Mouse (Mus musculus) kidney, embryonic 15.5 days (tissue): Measurements from ENCODE around the gene Gckr. TPM values are rescaled to one million over a fixed set of nuclear protein-coding genes. Genes with fewer than 3 reads are reported as not detected.
"Not testable (repeated sequence)": the region's sequence is repeated elsewhere in the genome, so short reads cannot be mapped to it uniquely, and the experiment has no call there.

Experiments
- ATAC-seq: fragments of 200-750 bp; cut with Nextera tagmentation; replicated peaks from 2 replicates; pipeline ENCODE4 v1.8.0; 2017; ENCODE audit warnings: moderate TSS enrichment; ENCODE audit not compliant: low FRiP score
- H3K27ac ChIP-seq: fragments of 300-500 bp; sonication (generic); 2 replicates; pipeline ENCODE4 v1.5.1; 2015; ENCODE audit warnings: mild to moderate bottlenecking, inconsistent platforms
- H3K27me3 ChIP-seq: fragments of 300-500 bp; sonication (generic); 2 replicates; pipeline ENCODE4 v1.6.1; 2015; ENCODE audit warnings: inconsistent platforms
- H3K36me3 ChIP-seq: fragments of 300-500 bp; sonication (generic); 2 replicates; pipeline ENCODE4 v1.6.1; 2015; ENCODE audit warnings: inconsistent platforms
- H3K4me1 ChIP-seq: fragments of 300-500 bp; sonication (generic); 2 replicates; pipeline ENCODE4 v1.6.1; 2015; ENCODE audit warnings: inconsistent platforms
- H3K4me2 ChIP-seq: fragments of 300-500 bp; sonication (generic); 2 replicates; pipeline ENCODE4 v1.6.1; 2015; ENCODE audit warnings: moderate library complexity, mild to moderate bottlenecking, inconsistent platforms
- H3K4me3 ChIP-seq: fragments of 300-500 bp; sonication (generic); replicated peaks from 2 replicates; pipeline ENCODE4 v1.5.1; 2015; ENCODE audit warnings: mild to moderate bottlenecking, inconsistent platforms
- H3K9ac ChIP-seq: fragments of 300-500 bp; sonication (generic); 2 replicates; pipeline ENCODE4 v1.6.1; 2015; ENCODE audit warnings: mild to moderate bottlenecking, inconsistent platforms
- H3K9me3 ChIP-seq: fragments of 300-500 bp; sonication (generic); replicated peaks from 2 replicates; pipeline ENCODE4 v1.6.1; 2016; ENCODE audit warnings: inconsistent platforms
- WGBS: fragments of 180-500 bp; shearing (Covaris S2); methylation state at CpG from one replicate; pipeline ENCODE4 v1.1.7; 2015; ENCODE audit warnings: mixed read lengths; 5-methylcytosine and 5-hydroxymethylcytosine counted together
- polyA plus RNA-seq: library from polyadenylated mRNA; unstranded; fragments of >200 nt; fragmentation: Nextera tagmentation; extraction: Ambion mirVana; gene quantifications from 2 replicates; pipeline ENCODE4 v1.2.1, GENCODE M21; 2015

Gene Gckr
- polyA plus RNA-seq, 1 experiment from 2014 or later: 0.70 TPM

DNA sequence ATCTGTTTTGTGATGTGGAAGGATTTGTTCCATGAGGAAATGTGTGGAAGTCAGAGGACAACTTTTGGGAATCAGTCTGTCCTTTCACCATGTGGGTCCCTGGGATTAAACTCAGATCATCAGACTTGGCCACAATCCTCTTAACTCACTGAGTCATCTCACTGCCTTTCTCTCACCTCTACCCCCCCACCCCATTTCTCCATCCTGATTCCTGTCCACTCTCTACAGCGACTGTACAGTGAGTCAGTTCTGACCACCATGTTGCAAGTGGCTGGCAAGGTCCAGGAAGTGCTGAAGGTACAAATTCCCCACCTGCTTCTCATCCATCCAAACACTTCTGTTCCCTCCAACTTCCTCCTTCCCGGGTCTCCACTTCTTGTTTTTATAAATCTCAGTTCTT lies 1.2 kb downstream of the Gckr start:
- no peak overlapping the region for H3K27ac ChIP-seq
- 68% methylated on average over 2 of the region's 2 CpGs for WGBS

GRCm38 (mm10) chr5:31301866-31302265 lies 4.6 kb downstream of the Gckr start:
- Histone ChIP-seq H3K27me3 (peaks cover 12% of the 10 kb centered on the region), H3K4me1 (no peaks in the 10 kb centered on the region), H3K9me3 (no peaks in the 10 kb centered on the region), H3K9ac (no peak overlapping the region), H3K4me3 (no peak overlapping the region), H3K27ac (no peak overlapping the region), H3K4me2 (no peak overlapping the region), H3K36me3 (no peaks in the 10 kb centered on the region)
- 78% methylated on average over 8 of the region's 8 CpGs for WGBS
- ATAC-seq: no peak

More for the DNA sequence above, 1.2 kb downstream of the Gckr start:
- H3K4me1 ChIP-seq: peaks cover 18% of the 10 kb centered on the region
- H3K4me2 ChIP-seq: no peak overlapping the region
- peaks cover 8% of the 10 kb centered on the region for H3K36me3 ChIP-seq
- peaks cover 13% of the 10 kb centered on the region for H3K27me3 ChIP-seq
- no peak overlapping the region for H3K4me3 ChIP-seq
- H3K9me3 ChIP-seq: no peaks in the 10 kb centered on the region
- no peak overlapping the region for H3K9ac ChIP-seq
- no peak for ATAC-seq

- H3K36me3 ChIP-seq: no peaks in the 10 kb centered on the region
- H3K9me3 ChIP-seq: no peaks in the 10 kb centered on the region
- 0 out of 2 replicates have a peak, but pooled peaks cover under 1% of the 10 kb centered on the region for H3K27me3 ChIP-seq
- no peak for ATAC-seq
- H3K27ac ChIP-seq: no peak overlapping the region
- no peaks in the 10 kb centered on the region for H3K4me1 ChIP-seq
- 86% methylated on average over 6 of the region's 6 CpGs for WGBS
- no peak overlapping the region for H3K9ac ChIP-seq
- H3K4me3 ChIP-seq: no peak overlapping the region
- H3K4me2 ChIP-seq: no peak overlapping the region
Observed at GRCm38 (mm10) chr5:31303093-31303492, 5.8 kb downstream of the Gckr start.

DNA sequence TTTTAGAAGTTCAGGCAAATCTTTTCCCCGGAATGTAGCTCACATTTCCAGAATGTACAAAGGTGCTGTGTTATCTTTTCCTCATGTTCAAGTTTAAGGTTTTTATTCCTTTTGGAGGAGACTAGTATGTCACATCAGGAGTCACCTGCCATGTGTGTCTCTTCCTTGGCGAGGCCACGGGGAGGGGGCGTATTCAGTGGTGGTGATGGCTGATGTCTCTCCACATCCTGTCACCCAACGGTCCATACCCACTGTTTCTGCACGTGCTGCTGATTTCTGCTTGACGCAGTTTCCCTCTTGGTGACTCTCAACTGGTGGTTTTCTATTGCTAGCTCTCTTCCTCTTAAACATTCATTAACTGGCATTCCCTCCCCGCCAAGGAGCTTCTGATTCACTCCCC lies 15.6 kb downstream of the Gckr start:
- ATAC-seq: no peak
- Histone ChIP-seq H3K4me1 (no peaks in the 10 kb centered on the region), H3K27me3 (peaks cover 4% of the 10 kb centered on the region; the same call in 1 of the 2 replicates), H3K4me2 (no peak overlapping the region), H3K9ac (no peak overlapping the region), H3K27ac (no peak overlapping the region), H3K4me3 (no peak overlapping the region), H3K9me3 (no peaks in the 10 kb centered on the region), H3K36me3 (no peaks in the 10 kb centered on the region)
- WGBS: 86% methylated on average over 8 of the region's 8 CpGs

GRCm38 (mm10) chr5:31322776-31323175 lies 25.5 kb downstream of the Gckr start:
- no peak for ATAC-seq
- Histone ChIP-seq H3K27me3 (no peaks in the 10 kb centered on the region), H3K4me3 (no peak overlapping the region), H3K4me1 (no peaks in the 10 kb centered on the region), H3K4me2 (no peak overlapping the region), H3K36me3 (no peaks in the 10 kb centered on the region), H3K9me3 (no peaks in the 10 kb centered on the region), H3K9ac (no peak overlapping the region), H3K27ac (no peak overlapping the region)
- 73% methylated on average over 3 of the region's 3 CpGs for WGBS

DNA sequence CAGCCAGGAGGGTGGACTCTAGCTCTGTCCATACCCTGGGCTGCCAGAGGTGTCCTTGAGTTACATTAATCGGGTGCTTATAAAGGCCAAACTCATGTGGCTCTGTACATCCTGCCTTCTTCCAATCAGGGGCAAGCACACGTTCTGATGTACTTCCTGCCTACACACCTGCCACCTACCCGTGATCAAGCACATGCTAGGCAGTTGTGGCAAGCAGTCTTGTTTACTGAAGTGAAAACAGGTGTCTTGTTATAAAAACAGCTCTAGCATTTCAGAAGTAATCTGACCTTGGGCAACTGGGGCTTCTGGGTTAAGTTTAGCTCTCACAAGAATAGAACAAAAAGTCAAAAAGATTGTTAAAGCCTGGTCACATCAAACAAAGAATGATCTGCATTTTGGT lies 26.8 kb downstream of the Gckr start:
- H3K9me3 ChIP-seq: no peaks in the 10 kb centered on the region
- no peak overlapping the region for H3K4me3 ChIP-seq
- H3K27me3 ChIP-seq: no peaks in the 10 kb centered on the region
- no peaks in the 10 kb centered on the region for H3K36me3 ChIP-seq
- no peaks in the 10 kb centered on the region for H3K4me1 ChIP-seq
- no peak overlapping the region for H3K27ac ChIP-seq
- no peak for ATAC-seq
- no peak overlapping the region for H3K9ac ChIP-seq
- H3K4me2 ChIP-seq: no peak overlapping the region
- 56% methylated on average over 3 of the region's 3 CpGs for WGBS

DNA sequence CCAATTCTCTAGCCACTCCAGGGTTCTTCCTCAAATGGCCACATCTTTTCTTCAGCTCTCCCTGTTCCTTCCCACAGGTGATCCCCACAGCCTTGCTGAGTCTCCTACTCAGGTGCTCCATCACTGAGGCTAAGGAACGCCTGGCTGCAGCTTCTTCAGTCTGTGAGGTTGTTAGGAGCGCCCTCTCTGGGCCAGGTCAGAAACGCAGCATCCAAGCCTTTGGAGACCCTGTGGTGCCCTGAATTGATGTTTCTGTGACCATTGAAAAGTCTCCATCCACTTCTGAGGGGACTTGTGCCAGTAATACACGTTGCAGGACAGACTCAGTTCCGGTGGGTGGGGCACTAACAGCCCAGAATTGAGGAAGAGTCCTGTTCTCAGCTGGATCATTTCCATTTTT lies 29.6 kb downstream of the Gckr start:
- Histone ChIP-seq H3K27me3 (no peaks in the 10 kb centered on the region), H3K4me2 (no peak overlapping the region), H3K4me3 (no peak overlapping the region), H3K9ac (no peak overlapping the region), H3K36me3 (no peaks in the 10 kb centered on the region), H3K4me1 (no peaks in the 10 kb centered on the region), H3K27ac (no peak overlapping the region), H3K9me3 (no peaks in the 10 kb centered on the region)
- WGBS: 13% methylated on average over 5 of the region's 5 CpGs
- no peak for ATAC-seq

DNA sequence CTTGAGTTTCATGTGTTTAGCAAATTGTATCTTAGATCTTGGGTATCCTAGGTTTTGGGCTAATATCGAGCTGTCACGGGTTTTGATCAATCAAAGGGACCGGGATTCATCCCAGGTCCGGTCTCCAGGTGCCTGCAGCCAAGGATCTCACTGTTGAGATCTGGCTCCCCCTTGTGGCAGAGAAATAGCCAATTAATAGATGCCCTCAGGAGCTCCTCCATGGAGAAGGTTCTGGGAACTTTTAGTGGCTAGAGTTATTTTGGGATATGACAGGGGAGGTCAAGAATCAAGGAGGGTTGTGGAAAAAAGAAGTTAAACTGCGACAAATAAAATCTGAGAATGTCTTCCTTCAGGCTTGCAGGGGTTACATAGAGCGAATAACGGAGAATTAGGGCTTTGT lies 31.0 kb downstream of the Gckr start:
- Histone ChIP-seq H3K9me3 (no peaks in the 10 kb centered on the region), H3K27ac (no peak overlapping the region), H3K27me3 (no peaks in the 10 kb centered on the region), H3K4me1 (no peaks in the 10 kb centered on the region), H3K9ac (no peak overlapping the region), H3K36me3 (no peaks in the 10 kb centered on the region), H3K4me2 (no peak overlapping the region), H3K4me3 (no peak overlapping the region)
- 33% methylated on average over 7 of the region's 7 CpGs for WGBS
- ATAC-seq: no peak

- H3K36me3 ChIP-seq, H3K9me3 ChIP-seq, H3K27me3 ChIP-seq, ATAC-seq, H3K4me1 ChIP-seq, H3K4me3 ChIP-seq, H3K4me2 ChIP-seq, H3K27ac ChIP-seq, H3K9ac ChIP-seq: not testable (repeated sequence)
- 80% methylated on average over 16 of the region's 16 CpGs for WGBS
Observed at GRCm38 (mm10) chr5:31357586-31357985, 60.3 kb downstream of the Gckr start.

DNA sequence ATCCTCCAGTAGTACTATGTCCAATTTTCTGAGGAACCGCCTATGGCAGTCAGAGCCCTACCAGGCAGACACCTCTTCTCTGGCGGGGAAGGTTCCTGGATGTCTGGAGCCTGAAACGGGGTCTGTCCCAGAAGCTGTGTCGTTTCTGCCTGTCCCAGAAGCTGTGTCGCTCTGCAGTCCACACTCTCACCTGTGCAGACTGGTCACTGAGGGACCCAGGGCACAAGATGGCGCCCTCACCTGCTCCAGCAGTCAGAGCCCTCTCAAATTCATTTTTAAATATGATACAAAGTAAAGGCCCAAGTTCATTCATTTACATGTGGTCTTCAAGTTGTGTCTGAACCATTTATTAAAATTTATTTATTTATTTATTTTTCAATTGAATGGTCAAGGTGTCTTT lies 63.7 kb downstream of the Gckr start:
- Histone ChIP-seq H3K27me3 (no peaks in the 10 kb centered on the region), H3K27ac (no peak overlapping the region), H3K9me3 (no peaks in the 10 kb centered on the region), H3K4me2 (no peak overlapping the region), H3K36me3 (no peaks in the 10 kb centered on the region), H3K9ac (no peak overlapping the region), H3K4me3 (no peak overlapping the region), H3K4me1 (no peaks in the 10 kb centered on the region)
- 70% methylated on average over 6 of the region's 6 CpGs for WGBS
- no peak for ATAC-seq

Other genes with a start within 250 kb of the Gckr start
- 145 and 149 TPM in 2 replicates for gene Atraid, start 249.1 kb upstream of the Gckr start, polyA plus RNA-seq
- 10.4 and 11.8 TPM in 2 replicates for gene Slc5a6, start 248.5 kb upstream of the Gckr start, polyA plus RNA-seq
- 32.5 and 36.2 TPM in 2 replicates for gene Cad, start 242.7 kb upstream of the Gckr start, polyA plus RNA-seq
- gene Dnajc5g, start 191.2 kb upstream of the Gckr start, polyA plus RNA-seq: not detected in 2 replicates
- gene Slc30a3, start 189.2 kb upstream of the Gckr start, polyA plus RNA-seq: 2.8 and 3.1 TPM in 2 replicates
- 1.2 and 1.6 TPM in 2 replicates for gene Trim54, start 180.7 kb upstream of the Gckr start, polyA plus RNA-seq
- not detected in 2 replicates for gene Ucn, start 158.6 kb upstream of the Gckr start, polyA plus RNA-seq
- gene Mpv17, start 143.2 kb upstream of the Gckr start, polyA plus RNA-seq: 62.6 and 76.8 TPM in 2 replicates
- 2.0 and 2.1 TPM in 2 replicates for gene Gm29609, start 117.5 kb upstream of the Gckr start, polyA plus RNA-seq
- gene Gtf3c2, start 117.3 kb upstream of the Gckr start, polyA plus RNA-seq: 83.0 and 93.5 TPM in 2 replicates
- 140 and 148 TPM in 2 replicates for gene Snx17, start 104.2 kb upstream of the Gckr start, polyA plus RNA-seq
- 64.9 and 65.9 TPM in 2 replicates for gene Eif2b4, start 104.0 kb upstream of the Gckr start, polyA plus RNA-seq
- gene Zfp513, start 95.1 kb upstream of the Gckr start, polyA plus RNA-seq: 9.1 and 11.9 TPM in 2 replicates
- 130 and 144 TPM in 2 replicates for gene Ppm1g, start 76.8 kb upstream of the Gckr start, polyA plus RNA-seq
- gene Nrbp1, start 56.6 kb upstream of the Gckr start, polyA plus RNA-seq: 156 and 171 TPM in 2 replicates
- 0.83 TPM in 1 of 2 replicates, not detected in the other for gene Gm9970, start 56.2 kb upstream of the Gckr start, polyA plus RNA-seq
- 21.5 and 25.1 TPM in 2 replicates for gene Krtcap3, start 45.8 kb upstream of the Gckr start, polyA plus RNA-seq
- gene Ift172, start 6.3 kb upstream of the Gckr start, polyA plus RNA-seq: 36.3 and 36.9 TPM in 2 replicates
- gene Fndc4, start 1.4 kb upstream of the Gckr start, polyA plus RNA-seq: 42.3 and 46.2 TPM in 2 replicates
- gene Zfp512, start 155.0 kb downstream of the Gckr start, polyA plus RNA-seq: 48.5 and 60.2 TPM in 2 replicates
- gene 4930548H24Rik, start 188.3 kb downstream of the Gckr start, polyA plus RNA-seq: not detected in 2 replicates
- 70.5 and 72.3 TPM in 2 replicates for gene Gpn1, start 197.3 kb downstream of the Gckr start, polyA plus RNA-seq
- 36.7 and 38.9 TPM in 2 replicates for gene Slc4a1ap, start 229.6 kb downstream of the Gckr start, polyA plus RNA-seq
- gene Supt7l, start 230.4 kb downstream of the Gckr start, polyA plus RNA-seq: 24.7 and 28.9 TPM in 2 replicates